Mouse (Mus musculus) lung, embryonic 15.5 days (tissue): ENCODE data around the gene Zfp788. TPM values are rescaled to one million over a fixed set of nuclear protein-coding genes. Genes with fewer than 3 reads are reported as not detected.

Experiments used
- polyA plus RNA-seq: library from polyadenylated mRNA; unstranded; fragments of >200 nt; fragmentation: Nextera tagmentation; extraction: Ambion mirVana; gene quantifications from 2 replicates; pipeline ENCODE4 v1.2.1, GENCODE M21; 2015

Zfp788 gene
- polyA plus RNA-seq, 1 experiment from 2014 or later: 10.8 TPM

Other genes starting within 250 kb of the Zfp788 start
- 11.6 and 13.4 TPM in 2 replicates for gene AI987944, start 239.8 kb upstream of the Zfp788 start, polyA plus RNA-seq
- gene Vmn2r57, start 184.5 kb upstream of the Zfp788 start, polyA plus RNA-seq: 0.11 and 0.12 TPM in 2 replicates
- gene Gm20449, start 133.8 kb upstream of the Zfp788 start, polyA plus RNA-seq: 0.06 TPM in 1 of 2 replicates, not detected in the other
- gene AW146154, start 133.3 kb upstream of the Zfp788 start, polyA plus RNA-seq: 10.6 and 12.2 TPM in 2 replicates
- not detected in 2 replicates for gene Gm6871, start 59.5 kb upstream of the Zfp788 start, polyA plus RNA-seq
- 10.7 and 12.0 TPM in 2 replicates for gene 2610021A01Rik, start 34.0 kb upstream of the Zfp788 start, polyA plus RNA-seq
- gene Vmn2r58, start 239.5 kb downstream of the Zfp788 start, polyA plus RNA-seq: not detected in 2 replicates